Mouse (Mus musculus) liver, postnatal 0 days (tissue): ENCODE measurements around the gene Syt2. TPM values are rescaled to one million over a fixed set of nuclear protein-coding genes. Genes with fewer than 3 reads are reported as not detected.

Experiments used
- ATAC-seq: fragments of 200-750 bp; cut with Nextera tagmentation; 2 replicates; pipeline ENCODE4 v1.8.0; 2017; ENCODE audit warnings: mild to moderate bottlenecking, moderate library complexity
- DNase-seq: peaks from one replicate; pipeline ENCODE4 v3.0.0-alpha.2; 2016
- H3K27ac ChIP-seq: fragments of 300-500 bp; sonication (generic); 2 replicates; pipeline ENCODE4 v1.5.1; 2014; ENCODE audit warnings: antibody characterized with exemption, moderate library complexity, mild to moderate bottlenecking, low read depth
- H3K27me3 ChIP-seq: fragments of 300-500 bp; sonication (generic); 2 replicates; pipeline ENCODE4 v1.6.1; 2014; ENCODE audit warnings: low read length, control low read depth, mixed read lengths; ENCODE audit not compliant: insufficient read depth
- H3K36me3 ChIP-seq: fragments of 300-500 bp; sonication (generic); replicated peaks from 2 replicates; pipeline ENCODE4 v1.6.1; 2014; ENCODE audit warnings: mild to moderate bottlenecking, control low read depth, low read length, moderate library complexity, mixed read lengths; ENCODE audit not compliant: insufficient read depth
- H3K4me1 ChIP-seq: fragments of 300-500 bp; sonication (generic); 2 replicates; pipeline ENCODE4 v1.6.1; 2014; ENCODE audit warnings: antibody characterized with exemption, mild to moderate bottlenecking, control low read depth; ENCODE audit not compliant: insufficient read depth
- H3K4me2 ChIP-seq: fragments of 300-500 bp; sonication (generic); 2 replicates; pipeline ENCODE4 v1.6.1; 2014; ENCODE audit warnings: low read depth, mild to moderate bottlenecking, low read length, moderate library complexity, mixed read lengths
- H3K4me3 ChIP-seq: fragments of 300-500 bp; sonication (generic); 2 replicates; pipeline ENCODE4 v1.5.1; 2014; ENCODE audit warnings: low read depth, low read length
- H3K9ac ChIP-seq: fragments of 300-500 bp; sonication (generic); replicated peaks from 2 replicates; pipeline ENCODE4 v1.6.1; 2014; ENCODE audit warnings: mild to moderate bottlenecking, moderate library complexity
- H3K9me3 ChIP-seq: fragments of 300-500 bp; sonication (generic); 2 replicates; pipeline ENCODE4 v1.6.1; 2016; ENCODE audit warnings: mild to moderate bottlenecking, control low read depth, low read length, mixed read lengths
- CTCF ChIP-seq: sonication (generic); IDR thresholded peaks from 2 replicates; pipeline ENCODE4 v1.5.1; 2016; ENCODE audit warnings: antibody characterized with exemption, low read depth
- EP300 ChIP-seq: IDR thresholded peaks from 2 replicates; pipeline ENCODE4 v1.6.1; 2016; ENCODE audit warnings: antibody characterized with exemption, low read depth, mild to moderate bottlenecking
- WGBS: fragments of 180-500 bp; shearing (Covaris S2); extraction: QIAGEN DNeasy Blood & Tissue Kit; methylation state at CpG from one replicate; pipeline ENCODE4 v1.1.7; 2014; ENCODE audit not compliant: insufficient replicate concordance; 5-methylcytosine and 5-hydroxymethylcytosine counted together
- polyA plus RNA-seq: library from polyadenylated mRNA; unstranded; fragments of >200 nt; fragmentation: Nextera tagmentation; extraction: Ambion mirVana; gene quantifications from 2 replicates; pipeline ENCODE4 v1.2.1, GENCODE M21; 2015

Gene Syt2
- polyA plus RNA-seq, 1 experiment from 2014 or later = not detected

GRCm38 (mm10) chr1:134651851-134652398 is 5.4 kb downstream of the Syt2 start:
- Histone ChIP-seq H3K4me2 (no peak overlapping the region; the same call in 1 of the 2 replicates), H3K27ac (no peak overlapping the region; the same call in 1 of the 2 replicates), H3K27me3 (peaks cover 43% of the 10 kb centered on the region), H3K36me3 (no peaks in the 10 kb centered on the region), H3K9me3 (no peaks in the 10 kb centered on the region), H3K9ac (no peak overlapping the region), H3K4me3 (no peak overlapping the region), H3K4me1 (peaks cover 4% of the 10 kb centered on the region)
- DNase-seq (no peak), ATAC-seq (no peak)
- TF ChIP-seq CTCF = no peak
- TF ChIP-seq EP300 = no peak
- WGBS = 49% methylated on average over 4 of the region's 4 CpGs

- 41% methylated on average over 10 of the region's 10 CpGs for WGBS
Measured at GRCm38 (mm10) chr1:134653603-134654257, 7.3 kb downstream of the Syt2 start.

GRCm38 (mm10) chr1:134658841-134659240 is 12.4 kb downstream of the Syt2 start:
- no peaks in the 10 kb centered on the region for H3K36me3 ChIP-seq
- H3K4me1 ChIP-seq = no peaks in the 10 kb centered on the region
- TF ChIP-seq CTCF (no peak), EP300 (no peak)
- no peak for ATAC-seq
- H3K9me3 ChIP-seq = no peaks in the 10 kb centered on the region
- WGBS = 59% methylated on average over 7 of the region's 7 CpGs
- DNase-seq = no peak
- no peak overlapping the region for H3K4me3 ChIP-seq
- H3K4me2 ChIP-seq = no peak overlapping the region
- no peak overlapping the region for H3K9ac ChIP-seq
- no peak overlapping the region for H3K27ac ChIP-seq
- H3K27me3 ChIP-seq = peaks cover 5% of the 10 kb centered on the region; the same call in 1 of the 2 replicates

More at GRCm38 (mm10) chr1:134653603-134654257, 7.3 kb downstream of the Syt2 start:
- ATAC-seq (no peak), DNase-seq (no peak)
- H3K27me3 ChIP-seq = peaks cover 25% of the 10 kb centered on the region
- H3K36me3 ChIP-seq = no peaks in the 10 kb centered on the region
- no peak for TF ChIP-seq CTCF
- TF ChIP-seq EP300 = no peak
- H3K4me1 ChIP-seq = peaks cover 2% of the 10 kb centered on the region; the same call in 1 of the 2 replicates
- H3K9ac ChIP-seq = no peak overlapping the region
- no peak overlapping the region for H3K4me3 ChIP-seq
- H3K9me3 ChIP-seq = no peaks in the 10 kb centered on the region
- H3K27ac ChIP-seq = no peak overlapping the region
- no peak overlapping the region for H3K4me2 ChIP-seq

- ATAC-seq = no peak
- no peak for TF ChIP-seq CTCF
- no peak for TF ChIP-seq EP300
- no peaks in the 10 kb centered on the region for H3K4me1 ChIP-seq
- H3K27ac ChIP-seq = no peak overlapping the region
- H3K27me3 ChIP-seq = no peaks in the 10 kb centered on the region
- H3K36me3 ChIP-seq = no peaks in the 10 kb centered on the region
- H3K9ac ChIP-seq = no peak overlapping the region
- H3K4me2 ChIP-seq = no peak overlapping the region
- no peak overlapping the region for H3K4me3 ChIP-seq
- no peak for DNase-seq
- 53% methylated on average over 7 of the region's 7 CpGs for WGBS
- no peaks in the 10 kb centered on the region for H3K9me3 ChIP-seq
Measured at GRCm38 (mm10) chr1:134660163-134660562, 13.7 kb downstream of the Syt2 start.

- Histone ChIP-seq H3K9me3 (no peaks in the 10 kb centered on the region), H3K36me3 (no peaks in the 10 kb centered on the region), H3K27me3 (no peaks in the 10 kb centered on the region), H3K4me1 (no peaks in the 10 kb centered on the region), H3K4me2 (no peak overlapping the region), H3K9ac (no peak overlapping the region), H3K27ac (no peak overlapping the region), H3K4me3 (no peak overlapping the region)
- TF ChIP-seq EP300 (no peak), CTCF (no peak)
- DNase-seq = no peak
- 71% methylated on average over 10 of the region's 10 CpGs for WGBS
- no peak for ATAC-seq
Measured at GRCm38 (mm10) chr1:134671234-134672070, 25.0 kb downstream of the Syt2 start.

- no peaks in the 10 kb centered on the region for H3K27me3 ChIP-seq
- DNase-seq = peak; percentile 66
- H3K36me3 ChIP-seq = no peaks in the 10 kb centered on the region
- H3K9me3 ChIP-seq = no peaks in the 10 kb centered on the region
- no peak for ATAC-seq
- no peak overlapping the region for H3K9ac ChIP-seq
- 6% methylated on average over 1 of the region's 1 CpGs for WGBS
- H3K4me3 ChIP-seq = no peak overlapping the region
- no peaks in the 10 kb centered on the region for H3K4me1 ChIP-seq
- H3K27ac ChIP-seq = no peak overlapping the region
- H3K4me2 ChIP-seq = no peak overlapping the region
- TF ChIP-seq EP300 (no peak), CTCF (peak; percentile 75)
Measured at GRCm38 (mm10) chr1:134674312-134674711, 27.8 kb downstream of the Syt2 start.
